Mouse (Mus musculus) embryo, embryonic 9.5 days (tissue): ENCODE data around the gene Tmem221.

Experiments used
- DNase-seq: peaks from one replicate; pipeline ENCODE4 v3.0.0-alpha.2; 2017; ENCODE audit errors: extremely low spot score

Tmem221 gene

DNA sequence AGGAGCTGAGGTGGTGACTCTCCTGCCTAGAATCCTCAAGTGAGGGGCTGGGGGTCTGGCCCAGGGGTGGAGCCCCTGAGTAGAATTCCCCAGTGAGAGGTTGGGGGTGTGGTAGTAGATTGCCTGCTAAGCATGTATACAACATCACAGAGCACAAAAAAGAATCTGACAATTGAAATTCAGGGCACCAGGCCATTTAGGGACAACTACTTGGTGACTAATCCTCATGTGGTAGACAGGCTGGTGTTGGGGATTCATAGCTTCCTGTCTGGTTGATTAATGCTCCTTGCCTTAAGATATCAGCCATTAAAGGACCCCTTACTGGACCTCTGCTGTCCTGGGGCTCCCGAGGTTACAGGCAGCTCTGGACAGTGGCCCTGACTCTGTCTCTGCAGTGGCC is 20.3 kb upstream of the Tmem221 start:
- DNase-seq, result no peak

DNA sequence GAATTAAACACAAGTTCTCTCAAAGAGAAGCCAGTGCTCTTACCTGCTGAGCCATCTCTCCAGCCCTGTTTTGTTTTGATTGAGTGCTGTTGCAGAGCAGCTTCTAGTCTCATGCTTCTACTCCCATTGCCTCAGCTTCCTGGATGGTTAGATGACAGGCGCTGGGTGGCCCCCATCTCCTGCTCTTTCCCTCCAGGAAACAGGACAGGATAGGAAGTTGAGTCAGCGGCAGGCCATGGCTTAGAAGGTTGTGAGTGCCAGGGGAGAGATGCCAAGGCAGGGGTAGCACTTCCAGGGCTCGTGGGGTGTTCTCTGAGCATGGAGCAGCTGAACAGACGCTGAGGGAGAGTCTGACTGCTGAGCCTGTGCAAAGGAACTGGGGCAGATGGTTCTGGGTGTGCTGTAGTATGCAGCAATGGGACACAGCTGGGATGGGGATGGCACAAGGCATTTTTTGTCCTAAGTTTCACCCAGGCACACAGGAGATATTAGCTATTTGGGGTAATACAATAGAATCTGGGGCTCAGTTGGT is 19.3 kb upstream of the Tmem221 start:
- DNase-seq, result no peak

DNA sequence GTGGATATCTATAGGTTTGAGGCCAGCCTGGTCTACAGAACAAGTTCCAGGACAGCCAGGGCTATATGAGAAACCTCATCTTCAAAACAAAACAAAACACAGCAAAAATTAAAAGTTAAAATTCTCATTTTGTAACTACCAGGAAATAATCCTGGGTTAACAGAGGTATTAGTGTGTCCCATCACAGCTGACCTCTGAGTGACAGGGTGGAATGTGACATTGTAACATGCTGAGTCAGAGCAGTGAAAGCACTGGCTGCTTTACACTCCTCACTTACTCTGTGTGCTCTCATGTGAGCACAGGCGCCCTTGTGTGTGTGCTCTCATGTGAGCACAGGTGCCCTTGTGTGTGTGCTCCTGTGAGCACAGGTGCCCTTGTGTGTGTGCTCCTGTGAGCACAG is 16.3 kb upstream of the Tmem221 start:
- no peak for DNase-seq

DNA sequence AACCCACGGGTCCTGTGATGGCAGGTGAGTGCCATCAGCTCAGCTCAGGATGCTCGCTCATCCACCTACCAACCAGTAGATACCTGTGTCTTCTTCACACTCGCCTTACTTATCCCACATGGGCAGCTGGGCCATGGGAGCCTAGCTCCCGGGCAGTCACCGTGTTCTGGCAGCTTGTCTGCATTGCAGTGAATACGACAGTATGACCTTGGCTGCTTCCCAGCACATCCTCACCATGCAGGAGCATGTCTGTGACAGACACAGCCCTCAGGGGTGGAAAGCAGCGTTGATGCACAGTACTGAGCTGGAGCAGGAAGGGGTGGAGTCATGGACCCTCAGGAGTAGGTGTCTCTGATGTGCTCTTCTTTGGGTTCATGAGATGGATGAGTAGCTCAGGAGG is 15.8 kb upstream of the Tmem221 start:
- DNase-seq, result no peak

DNA sequence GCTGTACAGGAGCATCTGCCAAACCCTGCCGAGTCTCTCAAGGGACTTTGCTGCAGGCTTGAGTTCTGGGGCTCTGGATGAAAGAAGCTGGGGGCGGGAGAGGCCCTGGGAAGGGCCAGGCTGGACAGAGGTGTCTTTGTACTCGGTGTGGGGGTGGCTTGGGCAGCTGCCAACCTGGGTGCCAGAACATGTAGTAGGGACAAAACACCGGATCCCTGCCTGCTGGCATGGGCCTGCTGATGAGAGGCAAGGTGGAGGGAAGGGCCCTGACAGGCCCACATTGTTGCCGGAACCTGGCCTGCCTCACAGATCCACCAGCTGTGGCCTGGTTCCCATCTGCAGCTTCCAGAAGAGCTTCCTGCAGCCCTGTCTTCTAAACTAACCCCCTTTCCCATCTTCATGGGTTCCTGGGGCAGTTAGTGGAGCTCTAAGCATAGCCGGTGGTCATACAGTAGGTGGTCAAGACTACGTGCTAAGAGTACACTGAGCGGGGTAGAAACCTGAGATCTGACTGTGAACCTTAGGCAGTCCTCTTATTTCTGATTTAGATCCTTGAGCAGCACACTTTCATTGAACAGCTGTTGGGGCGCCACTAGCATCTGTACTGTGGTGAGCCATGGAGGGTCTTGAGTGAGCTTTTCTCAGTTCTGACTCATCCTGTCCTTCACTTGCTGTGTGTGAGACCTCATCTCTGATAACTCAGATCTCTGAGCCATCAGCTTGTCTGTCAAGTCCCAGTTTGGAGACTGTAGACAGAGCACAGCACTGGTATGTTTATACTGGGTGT is 14.4 kb upstream of the Tmem221 start:
- no peak for DNase-seq

DNA sequence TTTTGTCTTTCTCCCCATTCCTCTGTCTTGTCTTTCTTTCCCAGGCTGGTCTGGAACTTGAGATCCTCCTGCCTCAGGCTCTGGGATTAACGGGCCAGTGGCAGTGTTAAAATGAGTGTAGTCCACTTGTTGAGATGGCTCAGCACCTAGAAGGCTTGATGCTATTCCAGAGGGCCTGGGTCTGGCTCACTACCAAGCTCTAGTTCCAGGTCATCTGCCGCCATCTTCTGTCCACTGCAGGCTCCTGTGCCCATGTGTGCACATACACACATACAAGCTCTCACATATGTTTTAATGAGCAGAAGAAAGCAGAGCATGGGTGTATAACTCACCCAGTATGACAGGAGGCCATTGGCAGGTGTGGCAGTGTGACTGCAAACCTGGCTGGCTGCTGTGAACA is 13.4 kb upstream of the Tmem221 start:
- DNase-seq, result no peak

DNA sequence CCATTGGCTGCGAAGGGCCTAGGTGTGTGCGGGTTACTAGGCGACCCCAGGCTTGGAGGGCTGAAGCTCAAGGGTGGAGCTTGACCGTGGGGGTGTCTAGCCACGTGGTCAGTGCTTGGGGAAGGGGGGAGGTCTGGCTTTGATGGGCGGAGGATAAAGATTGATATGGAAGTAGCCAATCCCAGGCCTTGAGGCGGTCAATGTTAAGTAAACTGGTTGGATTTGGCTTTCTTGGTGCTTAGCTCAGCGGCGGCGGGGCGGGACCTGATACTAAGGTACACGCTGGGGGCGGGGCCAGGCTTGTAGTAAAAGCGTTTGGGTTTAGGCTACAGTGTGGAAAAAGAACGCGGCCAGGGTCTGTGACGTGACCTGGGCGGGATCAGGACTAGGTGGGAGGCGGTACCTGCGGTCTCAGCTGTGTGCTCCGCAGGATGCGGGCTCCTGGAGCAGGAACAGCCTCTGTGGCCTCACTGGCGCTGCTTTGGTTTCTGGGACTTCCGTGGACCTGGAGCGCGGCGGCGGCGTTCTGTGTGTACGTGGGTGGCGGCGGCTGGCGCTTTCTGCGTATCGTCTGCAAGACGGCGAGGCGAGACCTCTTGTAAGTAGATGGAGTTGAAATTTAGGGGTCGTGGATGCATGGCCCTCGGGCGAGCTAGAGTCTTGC is 11.8 kb upstream of the Tmem221 start:
- no peak for DNase-seq

DNA sequence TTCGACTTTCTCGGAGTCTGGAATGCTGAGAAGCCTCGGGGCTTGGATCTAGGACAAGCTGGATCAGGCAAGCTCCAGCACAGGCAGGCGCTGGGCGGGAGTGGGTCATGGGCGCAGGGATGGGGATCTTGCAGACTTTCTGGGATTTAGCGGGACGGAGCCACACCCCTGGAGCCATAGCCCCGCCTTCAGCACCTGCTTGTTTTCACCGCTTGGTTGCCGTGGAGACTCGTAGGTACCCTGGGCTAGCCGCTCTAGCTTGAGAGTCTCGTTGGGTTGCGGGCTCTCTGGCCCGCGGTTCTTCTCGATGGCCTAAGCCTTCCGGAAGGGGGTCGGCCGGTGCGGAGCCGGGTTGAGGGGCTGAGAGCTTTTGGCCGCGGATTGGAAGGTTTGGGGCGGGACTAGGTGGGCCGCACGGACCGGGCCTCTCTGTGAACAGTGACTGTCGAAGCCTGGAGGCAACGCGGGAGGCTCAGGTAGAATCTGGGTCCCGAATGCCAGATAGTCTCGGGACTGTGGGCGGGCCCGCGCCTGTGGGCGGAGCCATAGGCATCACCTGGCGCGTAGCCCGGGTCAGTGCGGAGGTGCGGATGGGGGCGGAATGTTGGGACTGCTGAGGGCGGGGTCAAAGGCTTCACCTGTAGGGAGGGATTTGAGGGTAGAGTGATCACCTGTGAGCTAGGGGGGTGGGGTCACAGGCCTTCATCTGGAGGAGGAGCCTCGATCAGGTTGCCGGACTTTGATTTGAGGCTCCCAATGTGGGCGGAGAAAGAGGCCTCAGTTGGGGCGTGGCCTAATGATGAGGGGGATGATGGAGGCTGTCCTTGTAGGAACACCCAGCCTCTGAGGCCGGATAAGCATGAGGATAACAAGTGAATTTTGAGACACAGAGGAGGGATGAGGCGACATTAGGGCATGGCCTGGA is 11.0 kb upstream of the Tmem221 start:
- peak; percentile 95 for DNase-seq

DNA sequence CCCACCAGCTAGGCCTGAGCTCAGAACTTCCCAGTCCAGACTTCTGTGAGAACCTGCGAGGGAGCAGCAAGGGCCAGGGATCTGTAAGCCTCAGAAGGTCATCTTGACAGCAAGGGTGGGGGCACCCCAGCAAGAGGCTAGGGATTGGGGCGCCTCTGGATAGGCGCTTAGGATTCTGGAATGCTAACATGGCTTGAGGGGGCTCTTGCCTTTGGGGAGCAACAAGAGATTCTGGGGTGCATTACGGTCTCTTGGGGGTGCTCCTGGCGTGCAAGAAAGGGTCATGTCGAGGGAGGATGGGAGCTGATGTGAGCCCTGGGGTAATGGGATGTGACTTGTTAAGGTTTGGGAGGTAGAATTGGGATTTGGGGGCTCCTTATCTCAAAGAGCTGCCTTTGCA is 10.3 kb upstream of the Tmem221 start:
- no peak for DNase-seq

DNA sequence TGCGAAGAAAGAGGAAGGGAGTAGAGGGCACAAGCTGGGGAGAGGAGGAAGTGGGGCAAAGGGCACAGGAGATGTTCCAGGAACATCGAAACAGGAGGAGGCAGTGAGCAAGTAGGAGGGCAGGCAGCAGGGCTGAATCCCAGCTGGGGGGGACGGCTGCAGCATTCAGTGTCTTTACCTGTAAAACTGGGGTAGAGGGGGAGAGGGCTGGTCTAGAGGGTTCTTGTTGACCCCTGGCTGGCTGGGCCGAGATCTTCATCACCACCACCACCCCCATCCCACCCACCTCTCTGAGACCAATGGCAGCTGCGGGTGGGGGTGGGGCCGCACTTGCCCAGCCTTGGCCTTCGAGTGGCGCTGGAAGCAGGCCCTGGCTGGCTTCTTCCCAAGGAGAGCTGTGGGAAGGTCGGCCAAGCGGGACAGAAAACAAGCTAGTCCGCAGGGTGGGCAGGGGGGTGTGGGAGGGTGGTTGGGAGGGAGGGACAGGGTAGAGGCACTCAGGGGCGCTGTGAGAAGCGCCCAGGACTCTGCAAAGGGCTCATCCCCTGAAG is 9.8 kb upstream of the Tmem221 start, which contains the start of gene Slc27a1:
Slc27a1 (plus strand) TSS at position 496 of the 551 bp plus-strand sequence.
- DNase-seq, result no peak

DNA sequence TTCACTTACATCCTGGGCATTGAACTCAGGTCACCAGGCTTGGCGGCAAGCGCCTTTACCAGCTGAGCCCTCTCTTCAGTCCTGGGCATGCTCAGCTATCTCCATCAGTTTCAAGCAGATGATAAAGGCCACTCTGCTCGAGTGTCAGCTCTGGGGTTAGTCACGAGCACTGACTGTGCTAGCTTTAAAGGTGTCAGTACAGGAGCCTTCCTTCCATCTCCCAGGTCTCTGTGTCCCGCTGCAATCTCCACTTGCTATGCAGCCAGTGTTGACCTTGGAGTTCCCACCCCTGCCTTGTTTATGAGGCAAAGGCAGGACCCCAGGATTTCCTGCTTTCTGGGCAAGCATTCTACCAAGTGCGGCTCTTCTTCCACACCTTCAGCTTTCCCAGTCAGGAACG is 8.9 kb upstream of the Tmem221 start:
- DNase-seq, result no peak

DNA sequence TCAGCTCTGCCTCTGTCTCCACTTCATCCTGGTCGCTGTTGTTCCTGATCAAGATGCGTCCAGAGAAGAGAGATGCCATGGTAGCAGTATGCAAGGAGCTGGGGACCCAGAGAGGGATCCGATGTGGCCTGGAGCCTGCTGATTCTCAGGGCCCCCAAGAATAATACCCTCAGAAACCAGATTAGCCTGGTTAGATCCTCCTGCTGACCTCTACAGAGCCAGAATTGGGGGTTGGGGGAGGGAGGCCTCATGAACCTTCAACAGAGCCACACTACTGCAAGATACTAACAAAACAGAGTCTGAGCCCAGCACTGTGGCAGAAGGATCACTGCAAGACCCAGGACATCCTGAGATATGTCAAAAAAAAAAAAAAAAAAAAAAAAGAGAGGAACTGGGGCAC is 7.8 kb upstream of the Tmem221 start, which contains the start of gene Nxnl1:
Nxnl1 (minus strand) TSS at position 101 of the 400 bp plus-strand sequence.
- no peak for DNase-seq

DNA sequence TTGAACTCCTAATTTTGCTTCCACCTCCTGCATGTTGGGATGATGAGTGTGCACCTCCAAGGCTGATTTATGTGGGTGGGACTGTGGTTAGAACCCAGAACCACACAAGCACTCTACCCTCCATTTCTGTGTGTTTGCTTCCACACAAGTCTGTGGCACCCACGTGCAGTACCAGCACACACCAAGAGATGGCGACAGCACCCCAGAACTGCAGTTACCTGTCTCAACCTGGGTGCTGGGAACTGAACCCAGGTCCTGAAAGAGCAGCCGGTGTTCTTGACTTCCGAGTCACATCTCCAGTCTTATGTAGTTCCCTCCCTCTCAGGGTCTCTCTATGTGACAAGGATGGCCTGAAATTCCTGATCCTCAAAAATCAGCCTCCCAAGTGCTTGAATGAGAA is 5.3 kb upstream of the Tmem221 start:
- no peak for DNase-seq

DNA sequence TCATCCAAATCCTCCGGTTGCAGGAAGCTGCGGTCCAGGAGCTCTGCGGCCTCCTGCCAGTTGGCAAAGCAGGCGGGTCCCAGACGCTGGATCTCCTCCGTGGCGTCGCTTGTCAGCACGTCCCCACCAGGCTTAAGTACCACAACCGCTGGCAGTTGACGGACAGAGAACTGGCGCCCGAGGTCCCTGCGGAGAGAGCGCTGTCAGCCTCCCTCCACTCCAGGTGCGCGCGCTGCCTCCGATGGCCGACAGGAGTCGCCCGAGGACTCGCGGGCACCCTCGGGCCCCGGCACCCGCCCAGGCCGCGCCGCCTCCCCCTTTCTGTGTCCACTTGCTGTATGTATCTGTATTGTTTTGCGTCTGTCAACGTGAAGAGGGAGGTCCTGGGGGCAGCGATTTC is 4.1 kb upstream of the Tmem221 start:
- peak; percentile 57 for DNase-seq

DNA sequence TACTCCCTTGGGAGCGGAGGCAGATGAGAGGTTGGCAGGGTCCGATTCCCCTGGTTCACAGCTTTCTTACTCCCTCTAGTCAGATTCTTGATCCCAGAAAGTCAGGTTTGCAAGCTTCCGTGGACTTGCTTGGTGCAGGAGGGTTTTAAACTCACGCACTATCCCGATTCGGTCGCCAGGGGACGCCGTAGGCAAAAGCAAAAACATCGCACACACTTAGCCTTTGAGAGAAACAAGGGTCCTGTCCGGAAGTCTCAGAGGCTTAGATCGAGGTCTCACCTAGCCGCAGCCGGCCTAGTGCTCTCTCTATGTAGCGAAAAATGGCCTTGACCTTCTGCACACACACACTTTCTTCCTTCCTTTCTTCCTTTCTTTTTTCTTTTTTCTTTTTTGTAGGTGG is 2.7 kb upstream of the Tmem221 start:
- peak; percentile 84 for DNase-seq

DNA sequence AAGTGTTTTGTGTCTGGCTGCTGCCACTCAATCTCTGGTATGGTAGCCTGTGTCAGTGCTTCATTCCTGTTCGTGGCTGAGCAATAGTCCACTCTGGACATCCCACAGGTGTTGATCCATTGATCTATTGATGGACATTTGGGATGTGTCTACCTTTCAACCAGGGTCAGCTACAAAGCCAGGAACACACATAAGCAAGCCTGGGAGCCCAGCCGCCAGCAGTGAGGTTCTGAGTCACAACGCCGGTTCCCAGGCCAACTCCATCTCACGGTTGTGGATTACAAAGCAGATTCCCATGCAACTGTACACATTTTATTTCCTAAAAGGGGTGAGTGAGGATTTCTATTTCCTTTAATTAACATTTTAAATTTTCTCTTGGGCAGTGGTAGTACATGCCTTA is 2.1 kb upstream of the Tmem221 start:
- DNase-seq, result no peak

DNA sequence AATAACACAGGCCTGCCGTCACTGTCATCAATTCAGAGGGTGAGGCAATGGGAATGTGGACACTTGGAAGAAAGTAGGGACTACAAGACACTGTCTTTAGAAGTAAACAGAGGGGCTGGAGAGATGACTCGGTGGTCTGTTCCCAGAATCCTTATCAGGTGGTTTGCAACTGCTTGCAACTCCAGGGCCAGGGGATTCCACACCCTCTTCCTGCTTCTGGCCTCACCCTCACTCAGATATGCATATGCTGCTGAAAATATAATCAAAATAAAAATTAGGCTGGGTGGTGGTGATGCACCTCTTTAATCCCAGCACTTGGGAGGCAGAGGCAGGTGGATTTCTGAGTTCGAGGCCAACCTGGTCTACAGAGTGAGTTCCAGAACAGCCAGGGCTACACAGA is 1.4 kb upstream of the Tmem221 start:
- no peak for DNase-seq

DNA sequence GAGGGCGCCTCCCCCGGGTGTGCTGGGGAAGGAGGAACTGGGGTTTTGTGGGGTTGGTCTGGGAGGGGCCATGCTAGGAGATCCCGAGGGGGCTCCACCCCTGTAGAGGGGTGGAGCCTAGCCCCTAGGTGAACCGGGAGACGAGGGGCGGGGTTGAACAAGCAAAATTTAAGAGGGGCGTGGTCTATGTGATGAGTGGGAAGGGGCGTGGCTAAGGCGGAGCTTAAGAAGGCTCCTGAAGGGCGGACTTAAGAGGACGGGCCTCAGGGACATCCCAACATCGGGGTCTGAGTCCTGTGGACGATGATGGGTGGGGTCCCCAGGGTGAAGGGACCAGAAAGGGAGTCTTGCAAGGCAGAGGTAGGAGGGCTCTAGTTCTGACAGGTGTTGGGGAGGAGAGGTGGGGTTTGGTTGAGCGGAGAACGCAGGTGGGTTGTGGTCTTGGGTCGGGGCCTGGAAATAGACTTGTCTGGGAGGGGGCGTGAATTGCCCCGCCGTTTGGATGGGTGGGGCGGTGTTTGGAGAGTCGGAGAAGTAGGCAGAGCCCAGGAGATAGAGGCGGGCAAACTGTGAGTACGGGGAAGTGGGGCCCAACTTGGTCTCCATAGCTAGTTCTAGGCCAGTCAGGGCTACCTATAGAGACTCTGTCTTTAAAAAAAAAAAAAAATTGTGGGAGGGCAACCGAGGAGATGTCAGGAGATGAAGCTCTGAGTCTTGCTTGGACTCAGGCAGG is 453 bp upstream of the Tmem221 start:
- peak; percentile 79 for DNase-seq

DNA sequence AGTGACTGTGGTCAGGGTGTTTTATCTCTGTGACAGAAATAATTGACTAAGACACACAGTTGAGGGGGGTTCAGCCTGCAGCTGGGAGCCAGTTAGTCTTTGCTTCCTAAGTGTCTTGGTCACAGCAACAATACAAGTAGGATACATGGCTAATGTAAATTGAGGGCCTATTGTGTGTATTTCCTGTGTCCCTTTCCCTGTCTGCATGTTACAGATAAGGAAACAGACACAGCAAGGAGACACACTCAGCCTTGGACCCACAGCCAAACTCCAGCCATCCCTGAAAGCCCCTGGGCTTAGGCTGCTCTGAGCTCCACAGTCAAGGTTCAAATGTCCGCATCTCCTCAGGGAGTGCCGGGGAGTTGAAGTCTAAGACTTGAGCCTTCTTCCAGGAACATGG is 4.0 kb downstream of the Tmem221 start:
- DNase-seq, result no peak

DNA sequence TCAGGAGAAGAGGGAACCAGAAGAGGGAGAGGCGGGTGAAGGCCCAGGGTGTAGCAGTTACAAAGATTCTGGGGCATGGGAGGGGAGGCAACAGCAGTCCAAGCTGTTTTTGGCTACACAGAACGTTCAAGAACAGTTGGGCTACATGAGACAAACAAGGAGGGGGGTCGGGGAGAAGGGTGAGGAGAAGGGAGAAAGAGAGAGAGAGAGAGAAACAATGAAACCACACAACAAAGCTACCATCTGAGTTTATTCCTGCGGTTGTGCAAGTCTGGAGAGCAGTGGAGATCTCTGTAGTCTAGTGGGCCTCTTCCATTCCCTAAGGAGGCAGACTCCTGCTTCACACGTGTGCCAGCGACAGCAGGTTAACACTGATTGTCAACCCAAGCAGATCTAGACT is 4.7 kb downstream of the Tmem221 start:
- DNase-seq, result no peak

DNA sequence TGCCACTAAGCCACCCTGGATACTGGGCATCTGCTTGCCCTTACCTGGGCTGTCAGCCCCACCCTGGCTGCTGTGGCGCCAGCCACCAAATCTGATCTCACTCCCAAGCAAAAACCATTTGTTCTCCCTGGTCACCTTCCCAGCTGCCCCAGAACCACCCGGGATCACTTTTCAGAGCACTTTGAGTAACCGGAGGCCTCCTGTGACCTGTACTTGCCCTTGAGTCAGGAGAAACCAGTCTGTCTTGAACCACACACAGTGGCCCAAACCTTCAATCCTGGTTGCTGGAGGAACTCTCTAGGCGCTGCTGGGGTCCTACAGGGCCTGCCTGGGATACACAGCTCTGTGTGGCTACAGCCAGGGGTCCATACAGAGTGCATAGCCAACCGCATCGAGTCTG is 5.9 kb downstream of the Tmem221 start:
- no peak for DNase-seq
